Mouse (Mus musculus): ENCODE results near the gene Fam198a.
A peak's percentile ranks its signal among the peaks of the same experiment; 100 is the strongest.

Gene Fam198a

GRCm38 (mm10) chr9:121982214-121982613, 31.4 kb downstream of the Fam198a start:
- no peak for DNase-seq (ENCODE audit: low spot score in 2 of 2)

- no peak for DNase-seq (ENCODE audit: low spot score in 2 of 2)
Observed at GRCm38 (mm10) chr9:121982665-121983064, 31.9 kb downstream of the Fam198a start.

- DNase-seq (ENCODE audit: low spot score in 2 of 2) = peak; percentile 74 to 79
Observed at GRCm38 (mm10) chr9:121983504-121983903, 32.7 kb downstream of the Fam198a start.

GRCm38 (mm10) chr9:121984465-121985461, 34.0 kb downstream of the Fam198a start:
- DNase-seq (ENCODE audit: low spot score in 2 of 2) = peak; percentile 78 to 83

GRCm38 (mm10) chr9:121988910-121989309, 38.1 kb downstream of the Fam198a start:
- no peak for DNase-seq (ENCODE audit: low spot score in 2 of 2)

GRCm38 (mm10) chr9:121989536-121989935, 38.7 kb downstream of the Fam198a start:
- no peak for DNase-seq (ENCODE audit: low spot score in 2 of 2)

GRCm38 (mm10) chr9:121991041-121991440, 40.3 kb downstream of the Fam198a start:
- no peak for DNase-seq (ENCODE audit: low spot score in 2 of 2)

GRCm38 (mm10) chr9:121993047-121993446, 42.3 kb downstream of the Fam198a start:
- no peak for DNase-seq (ENCODE audit: low spot score in 2 of 2)

GRCm38 (mm10) chr9:121995077-121995476, 44.3 kb downstream of the Fam198a start:
- DNase-seq (ENCODE audit: low spot score in 2 of 2) = no peak

GRCm38 (mm10) chr9:121995508-121996131, 44.8 kb downstream of the Fam198a start:
- DNase-seq (ENCODE audit: low spot score in 2 of 2) = peak; percentile 70 to 76

- DNase-seq (ENCODE audit: low spot score in 2 of 2) = no peak
Observed at GRCm38 (mm10) chr9:121997010-121997409, 46.2 kb downstream of the Fam198a start, which contains the start of gene Pomgnt2. Gene Pomgnt2 (minus strand): TSS chr9:121997110.

GRCm38 (mm10) chr9:121997978-121998377, 47.2 kb downstream of the Fam198a start:
- DNase-seq (ENCODE audit: low spot score in 2 of 2) = no peak

GRCm38 (mm10) chr9:122006175-122006574, 55.4 kb downstream of the Fam198a start:
- DNase-seq (ENCODE audit: low spot score in 2 of 2) = no peak

GRCm38 (mm10) chr9:122006609-122007008, 55.8 kb downstream of the Fam198a start:
- no peak for DNase-seq (ENCODE audit: low spot score in 2 of 2)

GRCm38 (mm10) chr9:122008876-122009275, 58.1 kb downstream of the Fam198a start:
- DNase-seq (ENCODE audit: low spot score in 2 of 2) = no peak

- DNase-seq (ENCODE audit: low spot score in 2 of 2) = no peak
Observed at GRCm38 (mm10) chr9:122010751-122011150, 60.0 kb downstream of the Fam198a start.

- DNase-seq (ENCODE audit: low spot score in 2 of 2) = no peak
Observed at GRCm38 (mm10) chr9:122012816-122013215, 62.0 kb downstream of the Fam198a start.

GRCm38 (mm10) chr9:122013629-122014028, 62.8 kb downstream of the Fam198a start:
- no peak for DNase-seq (ENCODE audit: low spot score in 2 of 2)

GRCm38 (mm10) chr9:122014241-122014667, 63.5 kb downstream of the Fam198a start:
- DNase-seq (ENCODE audit: low spot score in 2 of 2) = peak; percentile 70 to 75

- no peak for DNase-seq (ENCODE audit: low spot score in 2 of 2)
Observed at GRCm38 (mm10) chr9:122018079-122018478, 67.3 kb downstream of the Fam198a start.

- DNase-seq (ENCODE audit: low spot score in 2 of 2) = peak in 1 of 2 experiments; percentile 54
Observed at GRCm38 (mm10) chr9:122018782-122019395, 68.1 kb downstream of the Fam198a start.

- no peak for DNase-seq (ENCODE audit: low spot score in 2 of 2)
Observed at GRCm38 (mm10) chr9:122020321-122020720, 69.5 kb downstream of the Fam198a start.
